Mouse (Mus musculus) stomach, embryonic 14.5 days (tissue): ENCODE data around the gene Crim1. TPM values are rescaled to one million over a fixed set of nuclear protein-coding genes. Genes with fewer than 3 reads are reported as not detected.

Source experiments
- ATAC-seq: fragments of 200-750 bp; cut with Nextera tagmentation; 2 replicates; pipeline ENCODE4 v1.8.0; 2017; ENCODE audit warnings: low read depth, moderate TSS enrichment; ENCODE audit not compliant: insufficient number of reproducible peaks, insufficient read depth, low FRiP score
- H3K27ac ChIP-seq: fragments of 300-500 bp; sonication (generic); 2 replicates; pipeline ENCODE4 v1.5.1; 2014; ENCODE audit warnings: mild to moderate bottlenecking, low read length, moderate library complexity, mixed read lengths
- H3K27me3 ChIP-seq: fragments of 300-500 bp; sonication (generic); 2 replicates; pipeline ENCODE4 v1.6.1; 2014; ENCODE audit warnings: low read length, control low read depth, mixed read lengths; ENCODE audit not compliant: control insufficient read depth, insufficient read depth
- H3K36me3 ChIP-seq: fragments of 300-500 bp; sonication (generic); 2 replicates; pipeline ENCODE4 v1.6.1; 2014; ENCODE audit warnings: mild to moderate bottlenecking, control low read depth, low read length, moderate library complexity, mixed read lengths; ENCODE audit not compliant: control insufficient read depth, insufficient read depth
- H3K4me1 ChIP-seq: fragments of 300-500 bp; sonication (generic); 2 replicates; pipeline ENCODE4 v1.6.1; 2014; ENCODE audit warnings: low read length, control low read depth, mixed read lengths; ENCODE audit not compliant: control insufficient read depth, insufficient read depth
- H3K4me2 ChIP-seq: fragments of 300-500 bp; sonication (generic); replicated peaks from 2 replicates; pipeline ENCODE4 v1.6.1; 2014; ENCODE audit warnings: low read depth, low read length, control low read depth
- H3K4me3 ChIP-seq: fragments of 300-500 bp; sonication (generic); 2 replicates; pipeline ENCODE4 v1.5.1; 2014; ENCODE audit warnings: low read depth, low read length, control low read depth
- H3K9ac ChIP-seq: fragments of 300-500 bp; sonication (generic); replicated peaks from 2 replicates; pipeline ENCODE4 v1.6.1; 2014; ENCODE audit warnings: low read depth, mild to moderate bottlenecking, control low read depth, low read length, moderate library complexity, mixed read lengths
- H3K9me3 ChIP-seq: fragments of 300-500 bp; sonication (generic); 2 replicates; pipeline ENCODE4 v1.6.1; 2016; ENCODE audit warnings: low read depth, low read length, control low read depth; ENCODE audit not compliant: control insufficient read depth
- WGBS: fragments of 180-500 bp; shearing (Covaris S2); extraction: QIAGEN DNeasy Blood & Tissue Kit; methylation state at CpG from one replicate; pipeline ENCODE4 v1.1.7; 2014; 5-methylcytosine and 5-hydroxymethylcytosine counted together
- polyA plus RNA-seq: library from polyadenylated mRNA; unstranded; fragments of >200 nt; fragmentation: Nextera tagmentation; extraction: Ambion mirVana; gene quantifications from 2 replicates; pipeline ENCODE4 v1.2.1, GENCODE M21; 2014

Gene Crim1
- polyA plus RNA-seq, 1 experiment from 2014 or later = 4.9 TPM

DNA sequence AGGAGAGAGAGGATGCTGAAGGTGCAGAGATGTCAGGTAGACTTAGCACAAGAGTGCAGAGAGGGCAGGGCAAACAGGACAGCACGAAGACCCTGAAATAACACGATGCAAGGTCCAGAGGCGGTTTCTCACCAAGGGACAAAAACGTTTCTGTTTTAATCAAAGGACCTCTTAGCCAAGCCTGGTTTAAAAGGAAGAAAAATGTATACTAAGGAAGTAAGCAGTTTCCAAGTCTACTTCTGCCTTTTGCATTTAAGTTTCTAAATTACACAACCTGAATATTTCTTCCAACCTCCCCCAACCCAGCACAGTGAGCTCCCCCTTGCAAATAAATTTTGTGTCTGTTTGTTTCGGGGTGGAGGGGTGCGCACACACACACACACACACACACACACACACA, 173.1 kb downstream of the Crim1 start:
- H3K27ac ChIP-seq = no peak overlapping the region
- no peaks in the 10 kb centered on the region for H3K4me1 ChIP-seq
- no peaks in the 10 kb centered on the region for H3K27me3 ChIP-seq
- peaks cover 7% of the 10 kb centered on the region for H3K36me3 ChIP-seq
- no peak overlapping the region for H3K4me2 ChIP-seq
- no peak for ATAC-seq
- no peak overlapping the region for H3K9ac ChIP-seq
- 85% methylated on average over 6 of the region's 6 CpGs for WGBS
- H3K9me3 ChIP-seq = no peaks in the 10 kb centered on the region
- no peak overlapping the region for H3K4me3 ChIP-seq

DNA sequence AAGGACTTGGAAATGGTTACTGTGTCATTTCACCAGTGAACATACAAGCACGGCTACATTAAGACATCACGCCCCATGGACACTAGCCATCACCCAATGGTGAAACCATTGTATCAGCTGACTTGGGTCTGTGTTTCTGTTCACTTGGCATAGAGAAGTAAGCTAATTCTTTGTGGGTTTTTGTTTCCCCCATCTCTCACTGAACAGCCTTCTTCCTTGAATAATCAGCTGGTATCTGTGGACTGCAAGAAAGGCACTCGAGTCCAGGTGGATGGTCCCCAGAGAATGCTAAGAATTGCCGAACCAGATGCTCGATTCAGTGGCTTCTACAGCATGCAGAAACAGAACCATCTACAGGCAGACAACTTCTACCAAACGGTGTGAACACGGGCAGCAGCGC, 173.8 kb downstream of the Crim1 start:
- WGBS = 92% methylated on average over 8 of the region's 8 CpGs
- H3K4me2 ChIP-seq = no peak overlapping the region
- ATAC-seq = no peak

DNA sequence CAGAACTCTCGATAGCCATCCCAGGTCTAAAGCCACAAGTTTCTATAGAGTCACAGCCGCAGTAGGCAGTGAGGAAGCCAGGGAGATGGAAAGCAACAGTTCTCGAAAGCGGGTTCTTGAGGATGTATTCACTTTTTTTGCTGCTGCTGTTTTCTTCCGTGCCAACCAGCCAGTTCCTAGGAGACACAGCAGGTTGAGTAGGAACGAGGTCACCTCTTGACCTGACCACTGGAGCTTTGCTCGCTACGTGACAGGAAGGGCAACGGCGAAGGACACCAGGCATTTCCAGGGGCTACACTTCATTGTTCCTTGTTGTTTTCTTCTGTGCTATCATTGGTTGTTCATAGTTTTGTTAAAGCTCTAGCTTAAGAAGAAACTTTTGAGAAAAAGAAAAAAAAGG, 174.7 kb downstream of the Crim1 start:
- no peak overlapping the region for H3K4me2 ChIP-seq
- H3K4me3 ChIP-seq = no peak overlapping the region
- H3K9ac ChIP-seq = no peak overlapping the region
- peaks cover 7% of the 10 kb centered on the region for H3K36me3 ChIP-seq
- no peaks in the 10 kb centered on the region for H3K9me3 ChIP-seq
- H3K27ac ChIP-seq = no peak overlapping the region; the same call in 1 of the 2 replicates
- 76% methylated on average over 10 of the region's 10 CpGs for WGBS
- H3K4me1 ChIP-seq = no peaks in the 10 kb centered on the region
- ATAC-seq = no peak
- H3K27me3 ChIP-seq = no peaks in the 10 kb centered on the region

More for the DNA sequence above, 173.8 kb downstream of the Crim1 start:
- H3K27me3 ChIP-seq = no peaks in the 10 kb centered on the region
- H3K27ac ChIP-seq = no peak overlapping the region
- no peaks in the 10 kb centered on the region for H3K4me1 ChIP-seq
- peaks cover 7% of the 10 kb centered on the region for H3K36me3 ChIP-seq
- no peaks in the 10 kb centered on the region for H3K9me3 ChIP-seq
- no peak overlapping the region for H3K9ac ChIP-seq
- no peak overlapping the region for H3K4me3 ChIP-seq

DNA sequence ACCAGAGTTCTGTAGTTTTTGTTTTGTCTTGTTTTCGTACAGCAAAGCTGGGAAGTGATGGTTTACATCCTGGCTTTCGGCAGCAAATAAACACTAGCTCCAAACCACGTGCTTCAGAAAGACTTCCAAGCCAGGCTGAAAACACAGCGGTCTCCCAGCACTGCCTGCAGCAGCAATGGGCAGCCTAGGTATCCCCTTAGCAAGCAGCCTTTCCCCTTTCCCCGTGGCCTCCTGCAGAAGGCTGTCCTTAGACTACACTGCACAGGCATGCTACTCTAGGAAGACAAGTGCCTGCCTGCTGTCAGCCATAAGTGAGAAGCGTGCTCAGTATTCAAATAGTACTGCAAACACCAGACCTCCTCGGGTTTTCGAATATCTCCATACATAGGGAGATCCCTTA, 176.5 kb downstream of the Crim1 start:
- ATAC-seq = no peak
- H3K4me1 ChIP-seq = no peaks in the 10 kb centered on the region
- WGBS = 60% methylated on average over 8 of the region's 8 CpGs

DNA sequence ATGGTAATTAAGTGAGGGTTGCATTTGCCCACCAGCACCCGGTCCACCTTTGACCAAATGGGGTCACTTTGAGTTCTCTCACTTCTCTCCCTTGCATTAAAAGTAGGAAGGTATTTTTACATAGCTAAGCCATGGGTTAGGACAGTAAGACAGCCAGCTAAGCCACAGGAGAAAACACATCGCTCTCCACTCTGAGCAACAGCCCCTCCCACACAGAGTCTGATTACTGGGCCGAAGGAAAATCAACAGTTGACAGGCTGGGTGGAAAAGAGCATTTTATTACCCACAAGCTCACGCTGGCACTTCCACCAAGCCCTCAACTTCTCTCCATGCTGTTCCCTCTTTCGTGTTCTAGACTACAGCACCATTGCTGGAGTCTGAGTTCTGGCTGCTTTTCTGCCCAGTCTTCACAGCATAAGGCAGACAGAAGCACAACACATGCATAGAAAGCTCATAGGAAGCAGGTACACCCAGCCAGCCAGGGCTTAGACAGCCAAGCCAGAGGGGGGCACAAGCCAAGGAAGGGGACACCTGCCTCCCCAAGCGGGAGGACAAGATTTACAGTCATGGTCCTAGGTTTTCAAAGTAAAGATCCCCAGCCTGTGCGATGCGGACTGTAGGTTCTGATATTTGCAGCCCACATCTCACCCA, 179.2 kb downstream of the Crim1 start:
- Histone ChIP-seq H3K36me3 (peaks cover 8% of the 10 kb centered on the region), H3K27me3 (no peaks in the 10 kb centered on the region), H3K27ac (no peak overlapping the region), H3K4me1 (no peaks in the 10 kb centered on the region), H3K4me3 (no peak overlapping the region), H3K9ac (no peak overlapping the region), H3K4me2 (no peak overlapping the region), H3K9me3 (no peaks in the 10 kb centered on the region)
- no peak for ATAC-seq
- 78% methylated on average over 8 of the region's 8 CpGs for WGBS

More for the DNA sequence above, 176.5 kb downstream of the Crim1 start:
- Histone ChIP-seq H3K27me3 (no peaks in the 10 kb centered on the region), H3K36me3 (peaks cover 7% of the 10 kb centered on the region), H3K4me3 (no peak overlapping the region), H3K4me2 (no peak overlapping the region), H3K27ac (no peak overlapping the region), H3K9me3 (no peaks in the 10 kb centered on the region), H3K9ac (no peak overlapping the region)

DNA sequence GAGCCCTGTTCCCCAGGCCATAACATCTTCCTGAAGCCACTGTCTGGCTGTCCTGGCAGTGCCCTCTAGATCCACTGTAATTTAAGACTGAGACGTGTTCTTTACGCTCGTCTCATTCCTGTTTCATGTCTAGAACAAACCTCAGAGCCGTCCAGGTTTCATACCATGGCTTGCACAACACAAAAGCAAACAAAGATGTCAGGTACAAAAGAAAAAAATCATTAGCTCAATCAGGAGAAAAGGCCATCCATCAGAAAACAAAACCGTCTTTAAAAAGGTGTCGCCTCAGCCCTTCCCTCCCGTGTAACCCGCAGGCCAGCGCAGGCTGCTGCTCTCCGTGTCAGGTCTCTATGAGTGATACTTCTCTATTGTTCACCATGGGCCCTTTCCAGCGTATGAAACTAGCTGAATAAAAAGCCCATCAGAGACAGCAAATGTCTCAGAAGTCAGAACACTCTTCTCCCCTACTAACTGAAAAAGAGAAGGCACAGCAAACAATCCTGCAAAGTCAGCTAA, 179.7 kb downstream of the Crim1 start:
- ATAC-seq = no peak
- Histone ChIP-seq H3K9me3 (no peaks in the 10 kb centered on the region), H3K4me2 (no peak overlapping the region), H3K4me1 (no peaks in the 10 kb centered on the region), H3K36me3 (peaks cover 8% of the 10 kb centered on the region), H3K27ac (no peak overlapping the region), H3K4me3 (no peak overlapping the region), H3K27me3 (no peaks in the 10 kb centered on the region), H3K9ac (no peak overlapping the region)
- WGBS = 62% methylated on average over 11 of the region's 11 CpGs

DNA sequence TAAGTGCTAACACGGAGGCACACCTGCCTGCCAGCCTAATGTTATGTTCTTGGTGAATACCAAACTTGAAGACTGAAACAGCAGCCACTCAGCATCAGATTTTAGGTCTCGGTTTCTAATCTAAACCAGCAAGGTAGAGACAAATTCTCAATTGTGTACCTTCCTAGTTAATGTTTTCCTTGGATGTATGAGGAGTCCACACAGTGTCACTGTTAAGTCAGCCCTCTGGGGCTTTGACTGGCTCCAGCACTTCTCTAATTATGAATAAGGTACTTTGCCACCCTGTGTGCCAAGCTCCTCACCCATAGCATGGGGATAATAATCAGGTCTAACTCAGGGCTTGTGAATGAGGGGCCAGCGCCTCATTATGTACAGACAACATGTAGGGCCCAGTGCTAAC, 182.3 kb downstream of the Crim1 start:
- H3K27me3 ChIP-seq = no peaks in the 10 kb centered on the region
- no peak for ATAC-seq
- WGBS = 84% methylated on average over 3 of the region's 3 CpGs
- H3K27ac ChIP-seq = no peak overlapping the region
- no peak overlapping the region for H3K4me3 ChIP-seq
- peaks cover 8% of the 10 kb centered on the region for H3K36me3 ChIP-seq
- H3K9ac ChIP-seq = no peak overlapping the region
- no peak overlapping the region for H3K4me2 ChIP-seq
- no peaks in the 10 kb centered on the region for H3K4me1 ChIP-seq
- H3K9me3 ChIP-seq = no peaks in the 10 kb centered on the region

DNA sequence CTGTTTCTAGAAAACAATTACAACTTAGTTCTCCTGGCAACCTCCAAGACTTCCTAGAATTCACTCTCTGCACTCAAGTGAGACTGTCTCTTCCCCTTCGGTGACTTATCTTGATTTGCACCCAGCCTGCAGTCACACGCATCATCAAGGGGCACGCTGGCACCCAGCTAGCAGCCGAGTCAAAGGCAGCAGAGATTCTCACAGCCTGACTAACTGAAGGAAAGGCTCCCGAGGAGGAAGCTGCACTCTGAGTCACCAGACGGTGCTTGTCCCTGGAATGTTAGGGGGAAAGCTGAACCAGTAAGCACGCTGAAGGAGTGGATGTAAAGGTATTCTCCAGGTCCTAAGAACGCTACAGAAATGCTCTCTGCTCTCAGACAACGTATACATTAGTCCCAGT, 187.6 kb downstream of the Crim1 start:
- Histone ChIP-seq H3K4me3 (no peak overlapping the region), H3K4me2 (no peak overlapping the region), H3K27ac (no peak overlapping the region), H3K36me3 (no peaks in the 10 kb centered on the region), H3K27me3 (no peaks in the 10 kb centered on the region), H3K9ac (no peak overlapping the region), H3K9me3 (no peaks in the 10 kb centered on the region), H3K4me1 (no peaks in the 10 kb centered on the region)
- WGBS = 74% methylated on average over 9 of the region's 9 CpGs
- ATAC-seq = no peak
